Mouse (Mus musculus) heart, postnatal 0 days (tissue): ENCODE results near the gene Ushbp1.

Experiments
- CTCF ChIP-seq: IDR thresholded peaks from 2 replicates; pipeline ENCODE4 v1.5.1; 2016; ENCODE audit warnings: antibody characterized with exemption, control low read depth, low read depth
- EP300 ChIP-seq: IDR thresholded peaks from 2 replicates; pipeline ENCODE4 v1.6.1; 2016; ENCODE audit warnings: antibody characterized with exemption, low read depth

GRCm38 (mm10) chr8:71402446-71402964, 6.9 kb upstream of the Ushbp1 start:
- TF ChIP-seq CTCF = no peak
- TF ChIP-seq EP300 = no peak
